Mouse (Mus musculus) heart, adult 9 months (tissue): Measurements from ENCODE around the gene Plekhb2.

Experiments used
- DNase-seq, 2 experiments: peaks; one replicate each; pipeline ENCODE4 v3.0.0; 2022; ENCODE audit warnings: low spot score in 2 of 2

Gene Plekhb2

DNA sequence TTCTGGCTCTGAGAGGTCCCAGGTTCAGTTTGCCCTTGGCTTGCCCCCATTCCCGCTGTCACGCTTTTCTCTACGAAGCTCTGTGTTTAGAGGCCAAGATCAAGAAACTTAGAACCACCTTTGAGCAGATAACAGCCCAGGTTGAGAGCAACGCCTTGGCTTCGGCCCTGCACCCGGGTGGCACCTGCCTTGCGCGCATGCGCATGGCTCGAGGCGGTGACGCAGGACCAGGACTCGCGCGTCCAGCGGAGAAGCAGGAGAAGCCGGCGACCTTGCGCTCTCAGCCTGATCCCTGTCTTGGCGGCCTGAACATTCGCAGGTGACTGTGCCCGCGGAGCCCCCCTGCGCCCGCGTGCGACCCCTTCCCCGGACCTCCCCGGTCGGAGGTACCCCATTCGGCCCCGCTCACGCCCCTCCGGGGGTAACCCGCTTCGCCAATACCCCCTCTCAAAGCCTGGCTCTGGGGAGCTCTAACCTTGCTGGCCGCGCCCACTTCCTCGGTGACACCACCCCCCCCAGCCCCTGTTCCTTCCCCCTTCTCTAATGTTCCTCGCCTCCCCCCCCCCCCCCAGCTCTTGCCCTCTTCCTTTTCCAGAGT lies at the start of gene Plekhb2:
Plekhb2 (plus strand) TSS at position 232 of the 598 bp plus-strand sequence.
- DNase-seq = peak; percentile 90

DNA sequence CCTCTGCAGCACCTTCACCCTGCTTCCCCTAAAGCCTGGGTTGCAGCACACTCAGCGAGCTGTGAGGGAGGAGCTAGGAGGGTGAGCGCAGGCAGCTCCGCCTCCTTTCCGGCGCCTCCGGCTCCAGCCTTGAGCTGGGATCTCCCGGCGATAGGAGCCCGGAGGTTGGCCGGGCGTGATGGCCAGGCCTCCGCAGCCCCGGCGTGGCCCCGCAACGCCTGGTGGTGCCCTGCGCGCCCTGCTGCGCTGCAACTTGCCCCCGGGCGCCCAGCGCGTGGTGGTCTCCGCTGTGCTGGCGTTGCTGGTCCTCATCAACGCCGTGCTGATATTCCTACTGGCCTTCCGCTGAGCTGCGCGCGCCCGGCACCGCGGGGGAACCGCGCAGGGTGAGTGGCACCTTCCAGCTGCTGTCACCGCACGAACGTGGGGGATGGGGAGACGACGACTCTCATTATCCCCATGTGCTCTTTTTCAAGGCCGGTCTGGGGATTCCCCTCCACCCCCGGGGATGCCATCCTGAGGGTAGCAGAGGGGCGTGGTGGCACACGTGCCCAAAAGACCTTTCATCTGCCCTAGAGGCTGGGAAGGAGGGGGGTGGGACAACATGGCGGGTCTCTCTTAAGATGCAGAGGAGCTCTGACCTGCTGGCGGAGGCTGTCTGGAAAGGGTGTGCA lies 48.0 kb upstream of the Plekhb2 start:
- DNase-seq = peak; percentile 56 to 57

DNA sequence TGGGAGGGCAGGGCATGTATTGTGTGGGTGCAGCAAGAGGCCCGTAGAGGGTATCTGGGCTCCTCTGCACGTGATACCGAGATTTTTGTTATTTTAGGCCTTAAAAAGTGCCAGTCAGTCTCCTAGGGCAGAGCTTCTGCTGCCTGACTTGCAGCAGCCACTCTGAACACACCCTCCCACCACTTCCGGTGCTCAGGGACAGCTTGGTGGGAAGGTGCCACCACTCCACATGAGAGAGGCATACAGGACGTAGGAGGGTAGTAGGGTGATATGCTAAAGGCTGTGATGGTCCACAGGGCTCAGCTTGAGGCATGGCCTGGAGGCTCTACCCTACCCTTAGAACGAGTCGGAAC lies 47.5 kb upstream of the Plekhb2 start:
- no peak for DNase-seq

DNA sequence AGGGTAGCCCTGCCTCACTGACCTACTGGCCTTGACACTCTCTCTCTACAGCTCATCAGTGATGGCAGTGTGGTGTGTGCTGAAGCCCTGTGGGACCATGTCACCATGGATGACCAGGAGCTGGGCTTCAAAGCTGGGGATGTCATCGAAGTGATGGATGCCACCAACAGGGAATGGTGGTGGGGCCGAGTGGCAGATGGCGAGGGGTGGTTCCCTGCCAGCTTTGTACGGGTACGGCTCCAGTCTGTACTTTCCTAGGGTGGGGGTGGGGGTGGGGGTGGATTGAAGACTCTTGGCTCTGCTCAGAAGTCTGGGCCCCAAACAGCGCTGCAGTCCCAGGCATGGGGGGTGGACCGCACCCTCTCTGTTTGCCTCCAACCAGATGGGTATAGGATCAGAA lies 44.9 kb upstream of the Plekhb2 start:
- no peak for DNase-seq

DNA sequence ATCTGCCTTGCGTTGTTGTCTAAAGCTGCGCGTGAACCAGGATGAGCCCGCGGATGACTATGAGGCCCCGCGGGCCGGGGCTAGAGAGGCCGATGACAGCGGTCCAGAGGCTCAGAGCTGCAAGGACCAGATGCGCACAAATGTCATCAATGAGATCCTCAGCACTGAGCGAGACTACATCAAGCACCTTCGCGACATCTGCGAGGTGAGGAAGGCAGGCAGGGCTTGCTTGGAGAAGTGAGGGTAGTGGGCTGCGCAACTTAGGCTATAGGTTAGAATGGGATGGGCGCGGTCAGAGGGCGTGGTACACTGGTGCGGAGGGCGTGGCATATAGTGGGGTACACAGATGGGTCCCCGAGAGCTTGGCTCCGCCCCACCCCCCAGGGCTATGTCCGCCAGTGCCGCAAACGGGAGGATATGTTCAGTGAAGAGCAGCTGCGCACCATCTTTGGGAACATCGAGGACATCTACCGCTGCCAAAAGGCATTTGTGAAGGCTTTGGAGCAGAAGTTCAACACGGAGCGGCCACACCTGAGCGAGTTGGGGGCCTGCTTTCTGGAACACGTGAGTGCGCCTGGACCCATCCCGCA lies 43.8 kb upstream of the Plekhb2 start:
- DNase-seq = no peak

DNA sequence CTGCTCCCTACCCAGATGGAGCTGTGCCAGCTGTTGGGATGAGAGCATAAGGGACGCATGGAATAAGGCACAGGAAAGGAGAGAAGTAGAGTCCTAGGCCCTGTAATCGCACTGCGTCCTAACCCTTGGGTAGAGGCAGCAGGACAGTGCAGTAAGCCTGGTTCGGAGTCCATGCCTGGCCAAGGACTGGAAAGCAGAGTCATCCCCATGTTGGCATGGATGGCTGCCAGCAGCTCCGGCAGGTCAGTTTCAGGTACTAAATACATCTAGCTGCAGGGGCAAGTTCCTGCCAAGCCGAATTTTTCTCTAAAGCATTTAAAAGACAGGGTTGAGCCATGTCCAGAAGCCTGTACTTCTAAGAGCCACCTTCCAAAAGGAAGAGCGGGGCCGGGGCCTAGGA lies 41.3 kb upstream of the Plekhb2 start:
- no peak for DNase-seq

DNA sequence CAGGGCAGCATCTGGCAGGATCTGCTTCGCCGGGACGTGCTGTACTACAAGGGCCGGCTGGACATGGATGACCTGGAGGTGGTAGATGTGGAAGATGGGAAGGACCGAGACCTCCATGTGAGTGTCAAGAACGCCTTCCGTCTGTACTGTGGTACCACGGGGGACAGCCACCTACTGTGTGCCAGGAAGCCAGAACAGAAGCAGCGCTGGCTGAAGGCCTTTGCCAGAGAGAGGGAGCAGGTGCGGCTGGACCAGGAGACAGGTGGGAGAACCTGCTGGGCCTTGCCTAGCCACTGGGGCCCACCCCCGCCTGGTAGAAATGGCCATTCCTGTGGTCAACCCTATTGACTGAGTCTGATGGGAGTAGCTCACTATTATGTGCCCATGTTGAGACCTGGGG lies 39.5 kb upstream of the Plekhb2 start:
- no peak for DNase-seq

DNA sequence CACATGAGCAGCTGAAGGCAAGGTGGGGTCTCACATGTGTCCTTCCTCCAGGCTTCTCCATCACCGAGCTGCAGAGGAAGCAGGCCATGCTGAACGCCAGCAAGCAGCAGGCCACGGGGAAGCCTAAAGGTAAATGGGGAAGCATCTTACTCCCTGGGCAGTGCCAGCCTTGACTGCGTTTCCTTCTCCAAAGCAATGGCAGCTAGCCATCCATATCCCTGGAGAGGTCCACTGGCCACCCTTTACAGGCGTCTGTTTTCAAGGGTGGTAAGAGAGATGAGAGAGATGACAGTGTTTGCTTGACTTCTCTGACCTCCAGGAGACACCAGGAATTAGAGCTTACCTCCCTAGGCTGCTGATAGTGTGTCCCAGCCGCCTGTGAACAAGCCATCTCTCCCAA lies 38.7 kb upstream of the Plekhb2 start:
- DNase-seq = no peak

DNA sequence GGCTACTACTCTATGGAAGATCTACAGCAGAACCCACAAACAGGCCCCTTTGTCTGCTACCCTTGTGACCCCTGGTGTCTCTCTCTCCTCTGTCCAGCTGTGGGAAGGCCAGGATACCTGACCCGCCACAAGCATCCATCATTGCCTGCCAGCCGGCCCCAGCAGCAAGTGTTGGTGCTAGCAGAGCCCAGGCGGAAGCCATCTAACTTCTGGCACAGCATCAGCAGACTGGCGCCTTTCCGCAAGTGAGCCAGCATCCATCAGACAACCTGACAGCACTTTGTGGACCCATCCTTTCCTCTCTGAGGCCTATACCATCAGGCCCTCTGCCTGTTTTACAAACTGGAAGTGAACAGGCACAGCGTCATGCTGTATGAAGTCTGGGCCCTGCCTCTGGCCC lies 38.2 kb upstream of the Plekhb2 start:
- no peak for DNase-seq

DNA sequence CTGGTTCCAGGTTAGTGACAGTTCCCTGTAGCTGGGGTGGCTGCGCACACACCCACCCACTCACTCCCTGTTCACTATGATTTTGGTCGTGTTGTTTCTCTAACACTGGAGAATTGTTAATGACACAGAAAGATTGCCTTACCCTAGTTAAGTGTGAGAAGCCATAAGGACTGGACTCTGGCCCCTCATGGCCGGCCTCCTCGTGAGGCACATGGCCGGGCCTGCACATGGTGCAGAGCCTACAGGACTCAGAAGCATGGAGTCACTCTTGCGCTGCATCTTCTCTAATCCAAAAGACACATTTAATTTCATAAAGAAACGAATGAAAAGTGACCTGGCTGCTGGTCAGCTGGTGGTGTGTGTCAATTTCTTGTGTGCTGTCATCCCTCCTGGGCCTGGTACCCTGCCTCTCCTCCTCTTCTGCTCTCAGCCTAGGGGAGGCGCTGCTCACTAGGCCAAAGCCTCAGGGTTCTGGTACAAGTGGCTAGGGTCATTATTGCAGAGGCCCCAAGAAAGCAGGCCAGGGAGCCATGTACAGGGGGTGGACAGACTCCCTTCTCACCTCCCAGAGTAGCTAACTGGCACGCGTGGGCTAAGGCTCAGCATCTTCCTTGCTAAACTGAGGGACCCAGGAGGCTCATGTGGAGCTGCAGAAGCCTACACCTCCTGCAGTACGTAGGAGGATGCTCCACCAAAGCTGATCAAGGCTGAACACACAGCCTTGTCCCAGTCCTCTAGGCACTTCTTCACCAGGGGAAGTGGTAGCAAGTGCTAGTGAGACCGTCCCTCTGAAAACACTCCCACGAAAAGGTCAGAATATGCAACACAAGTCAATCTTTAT lies 37.1 kb upstream of the Plekhb2 start:
- no peak for DNase-seq

DNA sequence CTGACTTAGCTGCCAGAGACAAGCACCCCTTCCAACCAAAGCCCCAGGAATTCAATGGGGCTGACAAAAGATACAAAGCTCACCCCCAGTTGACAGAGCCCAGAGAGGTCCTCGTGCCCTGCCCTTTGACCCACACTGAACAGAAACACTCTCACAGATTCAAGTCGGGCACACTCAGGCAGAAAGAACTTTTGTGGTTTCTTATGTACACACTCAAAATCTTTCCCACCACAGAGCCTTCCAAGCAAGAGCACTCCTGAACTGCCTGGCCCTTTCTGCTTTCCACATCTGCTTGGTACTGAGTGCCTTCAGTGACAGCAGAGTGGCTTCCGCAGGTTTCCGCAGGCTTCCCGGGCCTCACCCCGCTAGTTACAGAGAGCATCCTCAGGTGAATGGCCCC lies 33.9 kb upstream of the Plekhb2 start:
- no peak for DNase-seq

DNA sequence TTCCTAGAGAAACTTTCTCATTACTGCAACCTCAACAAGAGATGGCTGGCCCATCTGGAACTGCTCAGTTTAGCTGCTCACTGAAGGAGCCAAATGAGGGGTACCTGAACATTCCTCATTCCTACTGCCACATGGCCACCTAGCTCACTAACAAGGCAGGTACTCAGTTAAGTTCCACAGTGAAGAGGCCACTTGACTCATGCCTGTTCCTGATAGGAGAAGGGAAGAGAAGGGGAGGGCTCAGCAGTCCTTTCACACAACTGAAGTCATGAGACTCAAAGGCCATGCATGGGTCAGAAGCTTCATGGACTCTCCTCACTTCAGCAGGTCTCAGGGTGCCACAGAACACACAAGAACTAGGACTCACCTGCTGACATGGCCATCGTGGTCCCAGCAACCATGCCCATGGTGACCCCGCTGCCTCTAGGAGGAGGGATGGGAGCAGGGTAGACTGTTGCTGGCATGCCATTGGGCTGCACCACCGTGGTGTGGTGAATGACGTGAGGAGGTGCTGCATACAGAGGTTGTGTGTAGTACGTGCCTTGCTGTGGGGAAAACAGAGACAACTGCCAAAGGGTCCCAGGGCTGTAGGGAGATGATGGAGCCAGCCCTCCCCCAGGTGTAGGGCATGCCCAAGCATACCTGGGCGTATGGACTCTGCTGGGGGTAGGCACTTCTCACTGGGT lies 30.4 kb upstream of the Plekhb2 start:
- no peak for DNase-seq

DNA sequence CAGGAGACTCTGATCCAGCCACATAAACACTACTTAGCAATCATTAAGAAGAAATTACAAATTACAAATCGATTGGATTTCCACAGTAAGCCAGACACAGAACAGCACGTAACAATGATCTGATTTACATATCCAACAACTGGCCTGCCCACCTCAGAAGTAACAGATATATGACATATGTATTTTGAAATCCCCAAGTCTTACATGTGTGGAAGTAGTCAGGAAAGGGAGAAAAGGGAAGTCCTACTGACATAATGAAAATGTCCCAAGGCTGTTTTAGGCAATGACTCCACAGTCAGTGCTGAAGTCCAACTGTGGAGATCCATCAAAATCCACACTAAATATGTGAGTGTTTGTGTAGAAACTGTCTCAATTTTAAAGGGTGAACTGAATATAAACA lies 28.4 kb upstream of the Plekhb2 start:
- no peak for DNase-seq

DNA sequence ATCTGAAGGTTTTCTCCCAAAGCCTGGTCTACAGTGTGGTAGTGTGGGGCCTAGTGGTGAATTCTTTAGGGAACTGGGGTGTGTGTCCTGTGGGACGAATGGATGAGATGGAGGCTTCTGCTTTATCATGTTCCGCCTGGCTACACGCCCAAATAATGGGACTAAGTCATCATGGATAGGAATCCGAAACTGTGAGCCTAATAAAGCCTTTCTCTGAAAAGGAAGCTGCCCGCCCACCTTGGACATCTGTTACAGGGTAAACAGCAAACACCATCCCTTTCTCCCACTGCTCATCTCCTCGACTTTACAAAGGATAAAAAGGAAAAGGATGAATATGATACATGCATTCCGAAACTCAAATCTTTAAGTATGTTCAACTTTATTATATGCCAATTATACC lies 27.8 kb upstream of the Plekhb2 start:
- DNase-seq = no peak

DNA sequence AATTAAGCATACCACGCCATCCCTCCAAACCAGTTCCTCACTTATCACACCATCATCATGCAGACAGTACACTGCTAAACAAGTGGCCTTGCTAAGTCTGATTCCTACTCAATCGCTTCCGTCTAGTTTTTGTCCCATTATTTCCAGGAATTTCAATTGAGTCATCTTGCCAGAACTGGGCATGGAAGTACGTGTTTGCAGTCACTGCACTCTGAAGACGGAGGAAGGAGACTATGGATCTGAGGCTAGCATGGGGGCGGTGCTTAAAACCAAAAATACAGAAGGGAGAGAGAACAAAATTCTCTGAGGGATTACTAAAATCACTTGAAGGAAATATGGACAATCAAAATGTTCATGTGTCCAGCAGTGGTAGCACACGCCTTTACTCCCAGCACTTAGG lies 27.0 kb upstream of the Plekhb2 start:
- no peak for DNase-seq

DNA sequence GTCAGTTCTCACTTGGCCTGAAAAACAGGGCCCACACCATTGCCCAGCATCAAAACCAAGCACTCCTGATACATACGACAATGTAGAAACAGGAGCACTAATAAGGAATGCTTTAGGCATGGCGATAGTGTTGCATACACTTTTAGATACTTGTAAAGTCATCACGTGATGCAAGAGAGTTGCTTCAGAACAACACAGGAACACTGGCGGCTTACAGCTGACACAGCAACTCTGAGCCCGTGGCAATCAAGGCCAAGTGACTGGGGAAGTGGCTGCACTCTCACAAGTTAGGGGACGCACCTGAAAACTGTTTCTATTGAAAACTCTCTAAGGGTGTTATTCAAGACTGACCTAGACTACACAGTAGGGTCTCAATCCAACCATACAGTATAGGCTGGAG lies 26.4 kb upstream of the Plekhb2 start:
- no peak for DNase-seq

DNA sequence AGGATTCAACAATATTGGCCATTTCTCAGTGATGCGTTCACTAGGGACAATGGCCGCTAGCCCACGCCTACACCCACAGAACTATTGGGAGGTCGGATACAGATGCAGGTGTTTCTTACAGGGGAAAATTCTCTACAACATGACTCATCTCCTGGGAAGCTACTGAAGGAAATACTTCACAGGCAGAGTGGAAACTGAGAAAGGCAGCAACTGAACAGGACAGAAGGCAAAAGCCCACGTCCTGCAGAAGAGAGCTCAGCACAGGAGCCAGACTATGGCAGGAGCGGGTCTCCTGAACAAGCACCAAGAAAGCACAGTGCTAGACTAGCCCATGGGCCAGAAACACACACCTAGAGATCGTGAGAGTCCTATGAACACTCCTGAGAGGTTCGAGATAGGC lies 25.6 kb upstream of the Plekhb2 start:
- DNase-seq = no peak

DNA sequence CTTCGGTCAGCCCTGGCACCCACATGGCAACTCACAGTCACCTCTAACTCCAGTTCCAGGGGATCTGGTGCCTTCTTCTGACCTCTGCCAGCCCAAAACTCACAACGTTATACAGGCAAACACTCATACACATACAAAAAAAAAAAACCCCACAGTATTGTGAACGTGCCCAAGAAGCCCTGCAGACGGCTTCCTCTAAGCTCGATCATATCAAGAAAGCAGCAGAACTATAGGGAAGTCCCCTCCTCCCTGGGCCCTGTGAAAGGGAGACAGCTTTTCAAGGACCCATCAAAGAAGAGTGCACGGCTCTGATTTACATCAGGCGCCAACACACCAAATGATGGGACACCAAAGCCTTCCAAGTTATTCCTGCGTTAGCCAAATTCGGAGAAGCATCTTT lies 23.9 kb upstream of the Plekhb2 start:
- DNase-seq = no peak

DNA sequence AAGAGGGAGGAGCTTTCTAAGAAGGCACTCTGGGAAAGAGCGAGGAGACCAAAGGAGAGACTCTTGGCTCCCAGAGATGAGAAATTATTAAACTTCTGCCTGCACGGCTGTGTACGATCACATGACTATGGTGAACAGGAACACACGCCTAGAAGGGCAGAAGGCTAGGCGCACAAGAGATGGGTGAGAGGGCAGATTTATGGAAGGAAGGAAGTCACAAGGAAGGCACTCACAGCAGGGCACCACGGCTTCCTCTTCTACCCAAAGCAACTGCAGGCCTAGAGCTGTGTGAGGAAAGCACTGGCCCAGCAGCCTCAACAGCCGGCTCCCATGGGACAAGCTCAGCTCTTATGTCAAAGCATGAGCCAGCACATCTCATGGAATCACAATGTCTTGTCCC lies 21.9 kb upstream of the Plekhb2 start:
- DNase-seq = peak in 1 of 2 experiments; percentile 21

DNA sequence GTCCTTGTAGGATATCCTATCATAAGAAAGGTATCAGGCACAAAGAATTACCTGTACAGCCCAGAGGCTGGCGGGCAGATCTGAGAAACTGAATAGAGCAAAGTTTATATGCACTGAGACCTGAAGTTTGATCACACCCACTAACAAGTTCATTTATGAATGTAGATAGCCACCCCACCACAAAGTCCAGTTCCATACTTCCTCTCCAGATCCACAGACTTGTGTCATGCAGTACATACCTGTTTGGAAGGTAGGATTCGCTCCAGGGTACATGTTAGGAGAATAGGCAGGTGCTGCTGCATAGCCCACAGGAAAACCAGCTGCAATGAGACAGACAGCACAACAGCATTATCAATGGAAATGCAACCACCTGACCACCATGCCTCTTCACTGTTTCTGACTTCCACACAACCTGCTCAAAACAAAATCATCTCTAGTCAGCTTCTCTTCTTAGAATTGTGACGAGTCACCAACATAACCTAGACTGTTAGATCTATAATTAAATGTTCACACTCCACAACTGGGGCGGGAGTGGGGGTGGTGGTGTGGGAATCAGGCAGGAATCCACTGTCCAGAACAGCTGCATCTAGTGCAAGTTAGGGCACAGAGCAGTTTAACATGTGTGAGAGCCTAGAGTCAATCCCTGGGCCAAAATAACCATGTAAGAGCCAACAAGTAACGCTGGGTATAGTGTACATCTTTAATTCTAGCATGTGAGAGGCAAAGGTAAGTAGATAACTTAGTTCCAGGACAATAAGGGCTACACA lies 21.1 kb upstream of the Plekhb2 start:
- no peak for DNase-seq

DNA sequence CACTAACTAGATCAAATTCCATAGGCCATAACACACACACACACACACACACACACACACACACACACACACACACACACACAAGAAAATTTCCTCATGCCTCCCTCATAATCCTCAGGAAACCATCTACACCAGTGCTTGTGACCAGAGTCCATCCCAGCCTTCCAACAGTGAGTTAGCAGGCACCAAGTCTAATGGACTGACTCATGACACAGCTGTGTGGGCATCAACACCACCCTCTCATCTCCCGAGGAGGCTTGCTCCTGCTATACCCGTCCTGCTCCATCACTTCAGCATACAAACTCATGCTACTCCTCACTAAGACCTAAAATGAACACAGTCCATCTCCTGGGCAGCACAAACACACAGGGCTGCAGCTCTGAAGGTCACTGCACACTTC lies 18.8 kb upstream of the Plekhb2 start:
- no peak for DNase-seq
